Mouse (Mus musculus): ENCODE data around the gene Slc35g3. TPM values are rescaled to one million over a fixed set of nuclear protein-coding genes. Genes with fewer than 3 reads are reported as not detected.

Slc35g3 gene
- total RNA-seq (2017): not detected in 2 replicates

DNA sequence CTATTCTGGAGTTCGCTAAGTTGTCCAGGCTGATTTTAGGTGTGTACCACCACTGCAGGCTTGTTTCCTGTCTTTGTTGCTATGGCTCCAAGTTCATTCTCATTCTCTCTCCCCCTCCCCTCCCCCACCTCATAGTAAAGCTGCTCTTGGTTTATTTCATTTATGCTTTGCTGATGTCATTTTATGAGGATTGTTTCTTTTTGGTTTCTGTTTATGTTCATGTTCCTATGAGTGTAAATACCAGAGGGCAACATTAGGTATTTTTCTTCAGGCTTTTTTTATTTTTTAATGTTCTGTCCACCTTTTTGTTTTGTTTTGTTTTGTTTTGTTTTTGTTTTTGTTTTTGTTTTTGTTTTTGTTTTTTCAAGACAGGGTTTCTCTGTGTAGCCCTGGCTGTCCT is at the start of gene Slc35g3:
Gene Slc35g3, minus strand, starts transcription at position 101 of the 400 bp plus-strand sequence.
- ATAC-seq (ENCODE audit: extremely low read depth, insufficient number of reproducible peaks, low FRiP score, poor library complexity, severe bottlenecking): no peak

DNA sequence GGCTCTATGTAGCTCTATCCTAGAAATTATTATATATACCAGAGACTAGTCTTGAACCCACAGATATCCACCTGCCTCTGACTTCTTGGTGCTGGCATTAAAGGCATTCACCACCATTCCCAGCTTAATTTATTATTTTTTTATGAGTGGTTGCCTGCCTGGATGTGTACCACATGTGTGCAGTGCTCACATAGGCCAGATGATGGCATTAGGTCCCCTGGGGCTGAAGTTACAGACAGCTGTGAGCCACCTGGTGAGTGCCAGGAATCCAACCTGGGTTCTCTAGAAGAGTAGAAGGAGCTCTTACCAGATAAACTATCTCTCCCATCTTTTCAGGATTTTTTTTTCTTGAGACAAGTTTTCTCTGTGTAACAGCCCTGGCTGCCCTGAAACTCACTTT is 48.5 kb upstream of the Slc35g3 start:
- no peak for ATAC-seq (ENCODE audit: extremely low read depth, insufficient number of reproducible peaks, low FRiP score, poor library complexity, severe bottlenecking)

DNA sequence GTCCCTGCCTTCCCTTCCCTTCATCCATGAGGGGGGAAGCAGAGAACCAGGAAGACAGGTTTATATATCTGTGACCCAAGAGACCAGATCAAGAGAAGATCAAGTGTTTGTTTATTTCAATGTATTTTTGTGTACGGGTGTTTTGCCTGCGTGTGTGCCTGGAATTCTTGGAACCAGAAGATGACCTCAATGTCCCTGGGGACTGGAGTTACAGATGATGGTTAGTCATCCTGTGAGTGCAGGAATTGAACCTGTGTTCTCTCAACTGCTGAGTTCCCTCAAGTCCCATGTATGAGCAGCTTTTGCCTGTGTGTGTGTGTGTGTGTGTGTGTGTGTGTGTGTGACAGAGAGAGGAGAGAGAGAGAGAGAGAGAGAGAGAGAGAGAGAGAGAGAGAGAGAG is 45.9 kb upstream of the Slc35g3 start:
- ATAC-seq (ENCODE audit: extremely low read depth, insufficient number of reproducible peaks, low FRiP score, poor library complexity, severe bottlenecking): no peak

GRCm38 (mm10) chr11:69806378-69806777 is 44.6 kb upstream of the Slc35g3 start:
- ATAC-seq (ENCODE audit: extremely low read depth, insufficient number of reproducible peaks, low FRiP score, poor library complexity, severe bottlenecking): no peak

DNA sequence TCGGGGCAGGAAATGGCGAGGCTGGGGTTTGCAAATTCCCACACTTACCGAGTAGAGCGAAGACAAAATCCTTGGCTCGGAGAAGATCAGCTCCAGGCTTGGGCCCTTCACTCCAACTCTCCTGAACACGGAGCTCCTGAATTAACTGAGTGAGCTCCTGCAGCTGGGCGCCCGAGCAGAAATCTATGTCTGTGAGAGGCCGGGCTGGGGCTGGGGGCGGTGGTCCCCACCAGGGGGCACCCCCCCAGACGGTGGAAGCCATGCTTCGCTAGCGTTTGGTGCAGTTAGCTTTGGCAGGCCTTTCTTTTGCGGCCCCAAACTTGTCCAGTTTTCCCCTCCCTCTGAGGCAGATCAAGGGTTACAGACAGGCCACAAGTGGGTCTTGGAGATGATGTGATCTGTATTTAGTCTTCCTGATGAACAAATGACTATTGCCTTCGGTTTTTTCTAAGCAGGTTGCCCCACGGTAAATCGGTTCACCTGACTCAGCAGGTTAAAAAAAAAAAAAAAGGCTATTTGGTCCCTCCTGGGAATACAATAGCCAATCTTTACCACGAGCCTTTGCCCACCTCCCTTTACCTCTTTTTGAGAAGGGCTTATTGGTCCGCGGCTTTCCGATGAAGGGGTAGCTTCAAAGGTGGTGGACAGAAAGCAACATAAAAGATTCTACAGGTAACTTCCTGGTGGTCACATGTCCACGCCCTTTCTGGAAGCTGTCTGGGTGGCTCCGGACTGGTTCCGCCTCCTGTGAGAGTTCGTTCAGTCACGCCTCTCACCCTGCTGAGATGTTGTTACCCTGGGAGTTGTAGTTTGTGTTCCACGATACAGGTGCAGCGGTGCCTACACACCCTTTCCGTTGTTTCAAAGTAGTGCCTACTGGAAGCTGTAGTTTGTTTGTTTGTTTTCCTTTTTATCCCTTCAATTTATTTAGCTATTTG is 43.5 kb upstream of the Slc35g3 start, which contains the start of gene Tmem102:
Gene Tmem102, minus strand, starts transcription at position 653 of the 938 bp plus-strand sequence.
- no peak for ATAC-seq (ENCODE audit: extremely low read depth, insufficient number of reproducible peaks, low FRiP score, poor library complexity, severe bottlenecking)

DNA sequence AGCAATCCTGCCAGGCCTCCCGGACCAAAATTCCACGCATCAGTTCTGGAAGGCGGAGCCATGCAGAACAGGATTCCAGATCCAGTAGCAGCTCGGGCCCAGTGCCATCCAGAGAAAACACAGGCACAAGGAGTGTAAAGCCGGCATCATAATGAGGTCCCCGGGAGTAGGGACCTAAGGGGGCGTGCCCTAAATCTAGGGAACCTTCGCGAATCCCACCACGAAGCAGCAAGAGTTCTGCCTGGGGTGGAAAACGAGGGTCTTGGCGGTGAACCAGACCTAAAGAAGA is 42.8 kb upstream of the Slc35g3 start:
- no peak for ATAC-seq (ENCODE audit: extremely low read depth, insufficient number of reproducible peaks, low FRiP score, poor library complexity, severe bottlenecking)

DNA sequence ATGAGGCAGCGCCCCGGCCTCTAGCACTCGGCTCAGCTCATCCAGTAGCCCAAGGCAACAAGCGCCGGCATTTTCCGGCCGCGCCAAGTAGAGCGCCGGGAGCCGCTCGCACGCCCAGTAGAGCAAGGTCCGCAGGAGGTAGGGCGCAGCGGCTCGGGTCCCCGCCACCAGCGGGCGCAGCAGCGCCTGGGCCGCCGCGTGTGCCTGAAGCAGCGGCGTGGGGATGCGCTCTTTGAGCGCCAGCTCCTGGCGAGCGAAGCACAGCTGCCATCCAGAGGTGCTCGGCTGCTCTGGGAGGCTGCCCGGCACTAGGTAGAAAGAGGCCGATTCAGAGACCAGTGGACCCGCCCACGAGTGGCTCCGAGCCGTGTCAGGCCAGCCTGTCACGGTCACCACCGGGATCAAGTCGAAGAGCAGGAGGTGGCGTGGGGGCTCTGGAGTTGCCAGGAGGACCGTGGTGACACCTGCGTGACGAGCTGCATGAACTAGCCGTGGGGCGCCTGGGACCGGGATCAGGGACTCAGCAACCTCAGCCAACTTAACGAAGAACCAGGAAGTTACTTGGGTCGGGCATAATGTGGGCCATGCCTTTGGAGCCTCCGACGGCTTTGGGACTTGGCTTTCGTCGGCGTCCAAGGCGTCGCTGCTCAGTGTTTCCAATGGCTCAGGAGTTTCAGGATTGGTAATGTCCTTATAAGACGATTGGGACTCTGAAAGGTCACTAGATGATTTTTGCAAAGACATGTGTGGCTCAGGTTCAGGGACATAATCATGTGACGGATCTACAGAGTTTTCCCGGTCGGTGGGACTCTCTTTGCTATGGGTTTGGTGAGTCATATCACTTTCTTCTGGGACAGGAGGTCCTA is 42.3 kb upstream of the Slc35g3 start:
- peak; percentile 43 for ATAC-seq (ENCODE audit: extremely low read depth, insufficient number of reproducible peaks, low FRiP score, poor library complexity, severe bottlenecking)

DNA sequence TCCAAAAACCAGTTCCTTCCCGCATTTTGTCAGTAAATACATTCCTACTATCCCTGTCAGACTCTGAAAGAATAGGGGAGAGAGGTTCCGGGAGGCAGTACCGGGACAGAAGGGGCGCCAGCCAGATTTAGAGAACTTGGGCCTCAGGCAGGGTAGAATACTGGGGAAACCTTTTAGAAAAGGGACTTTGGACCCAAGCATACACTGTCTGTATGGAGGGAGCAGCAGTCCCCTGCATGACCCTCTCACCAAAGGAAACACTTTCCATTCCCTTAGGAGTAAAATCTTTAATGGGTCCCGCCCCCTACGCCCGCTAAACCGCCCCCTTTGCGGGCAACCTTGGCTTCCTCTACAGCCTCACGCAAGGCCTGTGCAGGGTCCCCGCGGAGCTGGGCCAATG is 41.6 kb upstream of the Slc35g3 start:
- ATAC-seq (ENCODE audit: extremely low read depth, insufficient number of reproducible peaks, low FRiP score, poor library complexity, severe bottlenecking): no peak

GRCm38 (mm10) chr11:69802648-69803105 is 40.9 kb upstream of the Slc35g3 start:
- ATAC-seq (ENCODE audit: extremely low read depth, insufficient number of reproducible peaks, low FRiP score, poor library complexity, severe bottlenecking): no peak

GRCm38 (mm10) chr11:69801379-69801977 is 39.7 kb upstream of the Slc35g3 start, which contains the start of gene Fgf11:
Fgf11 (minus strand) TSS chr11:69801857.
- no peak for ATAC-seq (ENCODE audit: extremely low read depth, insufficient number of reproducible peaks, low FRiP score, poor library complexity, severe bottlenecking)

GRCm38 (mm10) chr11:69800392-69801197 is 38.8 kb upstream of the Slc35g3 start:
- no peak for ATAC-seq (ENCODE audit: extremely low read depth, insufficient number of reproducible peaks, low FRiP score, poor library complexity, severe bottlenecking)

DNA sequence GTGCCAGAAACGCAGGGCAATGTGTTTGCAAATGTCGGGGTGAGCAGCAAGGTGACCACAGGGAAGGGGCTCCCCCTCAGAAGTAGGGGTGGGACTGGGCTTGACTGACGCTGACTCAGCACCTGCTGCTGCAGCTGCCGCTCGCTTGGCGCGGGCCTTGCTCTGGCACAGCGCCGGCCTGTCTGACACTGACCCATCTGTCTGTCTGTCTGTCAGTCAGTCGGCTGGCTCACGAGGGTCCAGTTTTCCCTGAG is 38.3 kb upstream of the Slc35g3 start:
- ATAC-seq (ENCODE audit: extremely low read depth, insufficient number of reproducible peaks, low FRiP score, poor library complexity, severe bottlenecking): no peak

- no peak for ATAC-seq (ENCODE audit: extremely low read depth, insufficient number of reproducible peaks, low FRiP score, poor library complexity, severe bottlenecking)
Measured at GRCm38 (mm10) chr11:69799394-69800137, 37.8 kb upstream of the Slc35g3 start.

GRCm38 (mm10) chr11:69797924-69798323 is 36.2 kb upstream of the Slc35g3 start:
- ATAC-seq (ENCODE audit: extremely low read depth, insufficient number of reproducible peaks, low FRiP score, poor library complexity, severe bottlenecking): no peak

DNA sequence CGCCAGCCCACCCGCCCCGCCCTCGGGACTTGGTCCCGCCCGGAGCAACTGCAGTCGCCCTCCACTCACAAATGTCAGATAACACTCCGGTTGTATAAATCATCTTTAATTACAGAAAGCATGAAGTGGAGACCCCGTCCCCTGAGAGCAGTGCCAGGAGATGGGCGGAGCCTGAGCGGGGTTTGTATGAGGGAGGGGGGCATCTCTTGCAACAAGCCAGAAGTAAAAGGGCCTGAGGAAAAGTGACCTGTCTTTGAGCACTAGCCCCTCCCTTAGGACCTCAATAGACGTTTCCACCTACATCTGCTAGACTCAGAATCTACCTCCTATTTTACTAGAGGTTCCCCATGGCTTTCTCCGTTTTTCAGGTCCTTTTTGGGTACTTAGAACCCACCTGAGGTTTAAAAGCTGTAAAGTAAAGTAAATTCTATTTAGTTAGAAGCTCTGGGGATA is 34.2 kb upstream of the Slc35g3 start:
- ATAC-seq (ENCODE audit: extremely low read depth, insufficient number of reproducible peaks, low FRiP score, poor library complexity, severe bottlenecking): no peak

- peak; percentile 96 for ATAC-seq (ENCODE audit: extremely low read depth, insufficient number of reproducible peaks, low FRiP score, poor library complexity, severe bottlenecking)
Measured at GRCm38 (mm10) chr11:69795168-69795982, 33.6 kb upstream of the Slc35g3 start, which contains the start of gene Chrnb1. Chrnb1 (minus strand) TSS chr11:69795943.

- ATAC-seq (ENCODE audit: extremely low read depth, insufficient number of reproducible peaks, low FRiP score, poor library complexity, severe bottlenecking): no peak
Measured at GRCm38 (mm10) chr11:69793429-69793828, 31.7 kb upstream of the Slc35g3 start.
